Mouse (Mus musculus) c-Kit-positive CD71-negative TER-119-negative erythroid progenitor cells, embryonic 14.5 days (primary cell): ENCODE data around the gene Tasp1.
"Not testable (repeated sequence)": the region's sequence is repeated elsewhere in the genome, so short reads cannot be mapped to it uniquely, and the experiment has no call there.

Experiments used
- DNase-seq: peaks from one replicate; pipeline ENCODE4 v3.0.0-alpha.2; 2013; ENCODE audit warnings: low read depth

Gene Tasp1

DNA sequence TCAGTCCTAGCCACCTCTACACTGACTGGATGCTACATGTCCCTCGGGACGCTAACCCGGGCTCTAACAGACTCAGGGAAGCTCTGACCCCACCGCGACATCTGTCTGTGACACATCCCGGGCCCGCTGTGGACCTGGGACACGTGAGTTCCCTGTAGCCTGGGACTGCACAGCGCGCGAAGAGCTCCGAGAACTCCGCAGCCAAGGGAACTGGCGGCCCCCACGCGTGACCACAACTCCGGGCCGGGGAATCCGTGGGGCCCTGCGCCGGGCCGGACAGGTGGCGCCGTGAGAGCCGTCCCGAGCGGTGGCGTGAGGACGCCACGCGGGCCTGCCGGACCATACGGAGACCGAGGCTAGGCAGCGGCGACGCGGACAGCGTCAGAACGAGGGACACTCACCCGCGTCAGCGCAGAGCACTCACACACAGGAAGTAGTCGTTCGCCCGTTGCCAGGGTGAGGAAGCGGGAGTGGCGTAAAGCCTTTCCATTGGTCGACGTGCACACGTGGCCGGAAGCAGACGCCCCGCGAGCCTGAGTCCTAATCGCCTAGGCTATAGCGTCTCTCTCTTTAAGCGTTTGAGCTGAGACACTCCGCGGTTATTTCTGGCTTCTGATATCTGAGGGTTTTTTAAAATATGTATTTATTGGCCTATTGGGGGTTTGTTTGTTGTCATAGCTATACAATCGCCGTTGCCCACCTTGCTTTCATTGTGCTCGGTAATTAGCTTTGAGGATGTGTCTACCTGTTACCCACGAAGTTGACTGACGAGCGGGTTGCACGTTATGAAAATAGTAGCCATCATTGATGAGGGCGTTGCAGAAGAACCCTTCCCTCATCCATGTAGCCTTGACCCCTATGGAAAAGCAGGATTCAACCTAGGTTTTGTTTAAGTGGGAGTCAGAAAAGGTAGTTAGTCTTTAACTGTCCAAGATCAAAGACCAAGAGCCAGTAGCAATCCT lies at the start of gene Tasp1:
Gene Tasp1 (minus strand): TSS at position 453 of the 962 bp plus-strand sequence.
- peak; percentile 87 for DNase-seq

GRCm38 (mm10) chr2:140113851-140114250 lies 47.2 kb upstream of the Tasp1 start:
- no peak for DNase-seq

GRCm38 (mm10) chr2:140108945-140109344 lies 42.3 kb upstream of the Tasp1 start:
- DNase-seq = no peak

DNA sequence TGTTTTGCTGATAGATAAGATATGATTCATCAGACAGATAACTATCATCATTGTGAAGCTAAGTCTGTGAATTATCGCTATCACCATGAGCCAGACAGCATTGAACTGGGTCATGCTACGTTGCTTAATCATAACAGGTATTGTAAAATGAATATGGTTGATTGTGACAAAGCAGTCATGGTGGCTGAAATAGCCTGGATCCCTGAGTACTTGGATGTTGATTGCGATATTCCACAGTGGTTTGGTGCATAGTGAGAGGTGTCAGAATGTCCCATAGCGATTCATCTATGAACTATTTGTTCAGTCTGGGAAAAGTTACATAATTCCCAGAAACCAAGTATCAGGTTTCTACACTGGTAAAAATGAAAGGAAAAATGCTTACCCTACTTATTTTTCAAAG lies 41.0 kb upstream of the Tasp1 start:
- DNase-seq = no peak

- DNase-seq = no peak
Measured at GRCm38 (mm10) chr2:140104951-140105350, 38.3 kb upstream of the Tasp1 start.

DNA sequence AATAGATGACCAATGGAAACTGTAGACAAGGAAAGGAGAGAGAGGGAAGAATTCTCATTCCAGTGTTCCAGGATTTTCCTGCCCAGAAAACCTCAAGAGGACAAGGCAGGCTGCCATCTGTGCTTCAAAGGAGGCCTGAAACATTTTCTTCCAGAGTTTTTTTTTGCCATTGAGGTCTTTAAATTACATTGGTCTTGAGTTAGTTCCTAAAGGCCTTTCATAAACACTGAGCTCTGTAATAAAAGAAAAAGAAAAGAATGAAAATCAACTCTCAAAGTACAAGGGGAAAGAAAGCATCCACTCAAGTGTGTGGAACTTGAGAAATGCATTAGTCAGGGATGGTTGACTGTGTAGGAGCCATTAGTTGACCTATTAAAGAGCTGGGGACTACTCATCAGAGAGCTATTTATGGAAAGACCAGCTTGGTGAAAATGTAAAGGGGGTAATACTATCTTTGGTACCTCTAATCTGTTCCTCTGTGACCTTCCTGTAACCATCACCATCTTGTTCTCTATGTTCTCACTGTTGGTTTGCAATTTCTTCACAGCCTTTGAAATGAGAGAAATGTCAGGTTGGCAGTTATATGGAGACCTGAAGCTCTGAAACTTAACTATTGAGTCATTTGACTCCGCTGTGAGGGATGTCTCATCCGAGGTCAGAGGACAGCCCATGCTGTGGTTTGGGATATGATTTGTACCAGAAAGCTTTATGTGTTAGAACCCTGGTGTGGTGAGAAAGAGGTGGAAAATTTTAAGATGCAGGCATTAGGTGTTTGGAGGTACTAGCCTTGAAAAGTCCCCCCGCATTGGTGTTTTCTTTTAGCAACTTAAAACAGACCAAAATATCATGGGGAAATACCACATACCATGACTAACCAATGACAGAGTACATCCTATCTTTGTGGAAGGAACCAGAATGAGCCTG lies 34.2 kb upstream of the Tasp1 start:
- DNase-seq = no peak

GRCm38 (mm10) chr2:140099971-140100370 lies 33.4 kb upstream of the Tasp1 start:
- DNase-seq = no peak

DNA sequence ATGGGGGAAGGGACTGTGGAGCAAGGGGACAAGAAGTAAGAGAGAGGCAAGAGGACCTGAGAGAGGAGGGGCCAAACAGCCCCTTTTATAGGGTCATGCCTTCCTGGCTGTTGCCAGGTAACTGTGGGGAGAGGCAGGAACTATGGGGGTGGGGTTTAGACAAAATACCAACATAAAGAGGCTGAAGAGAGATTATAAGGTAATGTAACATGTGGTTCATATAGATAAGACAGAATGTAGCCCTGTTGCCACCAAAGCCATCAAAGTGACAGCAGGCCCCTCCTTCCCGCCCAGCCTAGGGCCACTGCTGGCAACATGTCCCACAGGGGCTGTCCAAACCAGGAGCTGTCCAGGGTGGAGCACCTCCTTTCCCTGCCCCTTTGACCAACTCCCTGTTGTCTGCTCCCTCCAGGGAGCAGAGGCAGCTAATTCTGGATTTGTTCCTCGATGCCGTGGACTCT lies 30.6 kb upstream of the Tasp1 start:
- DNase-seq = peak; percentile 35

DNA sequence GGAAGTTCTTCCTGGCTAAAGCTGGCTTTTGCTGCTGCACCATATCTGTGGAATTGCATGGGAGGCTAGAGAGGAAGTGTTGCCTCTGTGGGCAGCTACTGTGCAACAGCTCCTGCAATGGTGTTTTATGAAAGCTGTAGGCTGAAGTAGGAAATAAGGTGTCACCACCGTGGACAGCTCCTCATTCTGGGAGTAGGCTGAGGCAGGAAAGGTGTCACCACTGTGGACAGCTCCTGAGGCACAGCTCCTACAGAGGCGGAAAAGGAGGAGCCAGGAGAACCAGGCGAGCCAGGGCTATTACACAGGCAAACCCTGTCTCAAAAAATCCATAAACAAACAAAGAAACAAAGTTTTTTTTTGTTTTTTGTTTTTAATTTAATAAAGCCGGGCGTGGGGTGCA lies 29.4 kb upstream of the Tasp1 start:
- no peak for DNase-seq

DNA sequence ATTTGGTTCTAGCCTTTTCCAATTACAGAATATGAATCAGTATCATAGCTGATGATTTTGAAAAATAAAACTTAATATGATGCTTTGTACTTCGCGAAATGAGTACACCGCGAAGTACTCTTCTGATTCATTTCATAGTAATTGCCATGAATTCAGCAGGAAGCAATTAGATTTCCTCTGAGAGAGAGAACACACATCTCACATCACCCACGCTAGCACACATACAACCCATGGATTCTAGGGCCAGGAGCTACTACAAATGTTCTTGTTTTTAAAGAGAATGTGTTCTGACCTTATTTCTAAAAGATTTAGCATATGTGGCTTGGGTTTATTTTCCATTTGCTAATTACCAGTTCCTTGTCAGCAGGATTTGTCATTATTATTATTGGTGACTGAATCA lies 26.8 kb upstream of the Tasp1 start:
- DNase-seq = no peak

DNA sequence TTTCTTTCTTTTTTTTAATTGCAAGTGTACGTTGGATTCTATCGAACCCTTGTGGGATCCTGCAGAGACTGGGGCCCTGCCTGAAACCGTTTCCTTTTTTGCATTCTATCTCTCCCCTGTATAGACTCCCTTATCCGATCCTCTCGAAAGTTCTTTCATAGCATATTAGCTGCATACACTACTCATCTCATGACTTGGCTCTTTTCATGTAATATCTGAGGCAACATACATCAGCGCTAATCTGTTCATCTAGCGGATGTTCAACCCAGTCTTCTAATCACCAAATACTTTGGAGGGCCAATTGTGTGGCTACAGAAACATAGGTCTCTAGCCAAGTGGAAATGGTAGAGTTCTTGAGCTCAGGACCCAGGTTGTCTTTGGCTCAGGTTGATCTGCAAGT lies 17.6 kb upstream of the Tasp1 start:
- DNase-seq = no peak

- DNase-seq = no peak
Measured at GRCm38 (mm10) chr2:140080747-140081577, 14.4 kb upstream of the Tasp1 start.

DNA sequence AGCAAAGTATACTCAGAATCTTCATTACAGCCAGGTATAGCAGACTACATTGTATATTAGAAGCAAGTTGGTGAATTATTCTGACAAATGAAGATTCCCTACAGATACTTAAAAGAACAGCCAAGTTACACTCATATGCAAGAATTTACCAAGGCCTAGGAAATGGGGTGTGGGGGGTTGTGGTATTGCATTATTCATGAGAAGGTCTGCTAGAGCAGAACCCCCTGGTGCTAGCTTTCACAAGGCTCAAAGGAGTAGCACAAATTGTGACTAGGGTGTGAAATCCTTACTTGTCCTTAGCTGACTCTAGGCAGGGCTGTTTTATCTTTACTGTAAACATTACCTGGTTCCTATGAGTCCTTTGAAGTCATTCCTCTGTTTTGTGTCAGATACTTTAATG lies 12.7 kb upstream of the Tasp1 start:
- DNase-seq = not testable (repeated sequence)

DNA sequence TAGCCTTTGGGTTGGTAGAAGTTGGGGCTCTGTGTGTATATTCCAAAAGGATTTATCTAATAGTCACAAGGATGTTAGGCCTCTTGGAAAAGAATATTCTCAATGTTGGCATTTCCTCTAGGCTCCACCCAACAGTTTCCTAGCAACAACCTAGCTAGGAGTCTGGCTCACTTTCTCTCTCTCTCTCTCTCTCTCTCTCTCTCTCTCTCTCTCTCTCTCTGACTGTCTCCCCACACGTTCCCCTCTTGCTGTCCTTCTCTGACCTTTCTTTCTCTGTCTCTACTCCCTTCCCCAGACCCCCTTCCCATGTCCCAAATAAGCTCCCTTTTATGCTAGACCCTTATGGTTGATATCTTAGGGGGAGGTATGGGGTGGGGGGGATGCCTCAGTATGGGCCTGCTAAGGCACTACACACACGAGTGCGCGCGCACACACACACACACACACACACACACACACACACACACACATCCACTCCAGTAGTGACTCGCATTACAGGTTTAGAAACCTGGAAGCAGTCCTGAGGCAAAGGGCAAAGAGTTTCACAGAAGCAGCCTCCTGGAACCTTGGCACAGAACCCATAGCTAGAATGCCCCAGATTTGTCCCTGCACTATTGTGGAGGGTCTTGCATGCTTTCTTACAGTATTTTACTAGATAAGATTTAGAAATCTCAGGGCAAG lies 12.1 kb upstream of the Tasp1 start:
- no peak for DNase-seq

DNA sequence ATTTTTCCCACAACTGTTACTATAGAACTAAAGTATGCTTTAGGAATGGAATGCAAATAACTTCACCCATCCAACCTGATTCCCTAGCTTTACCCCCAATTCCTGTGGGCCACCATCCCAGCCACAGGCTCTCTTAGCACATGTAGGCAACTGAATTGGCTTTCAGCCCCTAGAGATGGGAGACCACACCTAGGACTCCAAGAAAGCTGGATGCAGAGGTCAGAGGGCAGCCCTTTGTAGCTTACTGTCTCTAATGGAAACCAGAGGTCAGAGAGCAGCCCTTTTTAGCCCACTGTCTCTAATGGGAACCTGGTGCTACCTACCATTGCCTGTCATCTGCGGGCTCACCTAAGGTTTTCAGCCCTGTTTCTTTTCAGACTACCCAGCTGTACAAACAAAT lies 10.9 kb upstream of the Tasp1 start:
- DNase-seq = no peak

GRCm38 (mm10) chr2:140075150-140075549 lies 8.5 kb upstream of the Tasp1 start:
- no peak for DNase-seq

GRCm38 (mm10) chr2:140067516-140067915 lies 911 bp upstream of the Tasp1 start:
- no peak for DNase-seq

- no peak for DNase-seq
Measured at GRCm38 (mm10) chr2:140065676-140066075, 929 bp downstream of the Tasp1 start.

DNA sequence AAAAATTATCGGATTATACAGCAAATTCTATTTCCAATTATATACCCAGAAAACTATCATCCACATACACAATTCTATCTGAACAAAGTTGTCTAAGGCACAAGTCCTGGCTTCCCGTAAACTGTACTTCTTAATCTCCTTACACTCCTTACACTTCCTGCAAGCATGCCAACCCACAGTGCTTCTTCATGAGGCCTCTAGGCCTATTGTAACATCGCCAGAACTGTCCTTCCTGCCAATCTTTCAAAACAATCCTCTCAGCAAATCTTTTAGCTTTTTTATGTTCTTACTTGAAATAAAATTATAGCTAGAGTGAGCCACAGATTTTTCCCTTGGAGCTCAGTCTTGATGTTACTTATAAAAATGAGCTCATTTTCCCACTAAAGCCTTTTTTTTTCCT lies 5.1 kb downstream of the Tasp1 start:
- no peak for DNase-seq

DNA sequence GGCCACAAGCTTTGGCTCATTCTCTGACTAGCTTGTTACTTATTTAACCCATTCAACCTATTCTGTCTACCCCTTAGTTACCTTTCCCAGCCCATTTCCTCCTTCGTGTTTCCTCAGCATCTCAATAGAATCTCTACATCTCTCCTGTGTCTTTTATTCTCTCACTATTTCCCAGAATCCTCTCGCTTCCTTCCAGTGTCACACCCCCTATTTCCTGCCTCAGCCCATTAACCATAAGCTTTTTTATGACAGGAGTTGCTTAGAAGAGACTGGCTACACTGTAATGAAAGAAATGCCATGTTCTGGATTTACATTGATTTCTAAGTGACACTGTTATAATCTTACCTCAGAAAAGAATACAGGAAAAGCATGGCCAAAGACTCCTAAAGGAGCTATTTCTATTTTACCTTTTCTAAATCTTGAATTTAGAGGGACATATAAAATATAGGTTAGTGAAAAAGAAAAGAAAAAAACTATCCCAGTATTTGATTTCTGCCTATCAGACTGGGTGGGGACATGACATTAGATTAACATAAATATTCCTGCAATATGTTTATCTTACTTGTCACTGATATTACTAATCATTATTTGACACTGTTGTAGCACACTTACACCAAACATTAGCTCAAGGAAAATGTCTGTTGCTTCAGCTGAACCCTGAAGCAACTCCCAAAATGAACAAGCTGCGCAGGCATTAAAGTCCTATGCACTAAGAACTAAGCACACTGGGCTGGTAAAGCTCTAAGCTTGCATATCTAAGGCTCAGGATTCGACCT lies 6.3 kb downstream of the Tasp1 start:
- DNase-seq = no peak
